18 mouse cellular contexts compared by ENCODE assay signal in genomic region chr11:117150467-117150966, GRCm38 (mm10). TPM values are rescaled to one million over a fixed set of nuclear protein-coding genes. Genes with fewer than 3 reads are reported as not detected.
DNase-seq lines count a peak whose midpoint lies in the region; TF ChIP-seq lines count a peak whose summit lies in the region.
"Had no signal": no experiment of that assay in that cellular context is flagged by ENCODE, and none has a peak within 500 bp of the region (broad histone marks: within the 10 kb centered on the region; RNA-seq: fewer than 3 reads in every experiment).

No protein-coding gene starts in this region.

- intact Hi-C loops in left cerebral cortex, adult 2 months (cut with DNase I): no loop called here
- intact Hi-C loops in left cerebral cortex, postnatal 36 days (cut with DNase I): no loop called here

- H3K27me3 ChIP-seq in splenic B cell, adult 2 months (ENCODE audit: control insufficient read depth, insufficient read depth, low read length, poor library complexity, severe bottlenecking): no peaks in the 10 kb centered on the region
- H3K27me3 ChIP-seq: forebrain, embryonic 12.5 days; heart, embryonic 12.5 days; hindbrain, embryonic 15.5 days had no signal

- DNase-seq in left cerebral cortex, adult 2 months (ENCODE audit: extremely low spot score in 1 of 2, low spot score in 2 of 2): no peak
- DNase-seq in left cerebral cortex, postnatal 36 days (ENCODE audit: low spot score in 2 of 2): no peak
- DNase-seq in B cell, adult 2 months: peak; percentile 58 to 62
- DNase-seq in brain, adult 2 months (ENCODE audit: low read depth, low spot score): peak; percentile 61
- DNase-seq in splenic B cell, adult 2 months (ENCODE audit: low read depth, low spot score): peak; percentile 35
- no peak for DNase-seq in frontal cortex, postnatal 25 days (ENCODE audit: low spot score in 2 of 2)
- DNase-seq in layer of hippocampus, postnatal 25 days (ENCODE audit: extremely low spot score in 1 of 2, low spot score in 1 of 2): no peak
- DNase-seq: adrenal gland, adult 8-10 months; adrenal gland, postnatal 36 days; cerebellum, adult 11 months; cerebellum, adult 8-10 months; cerebellum, postnatal 14 days; gastrocnemius, postnatal 14 days had no signal

- peak overlapping the region; percentile 28; the same call in 1 of the 2 replicates for H3K27ac ChIP-seq in left cerebral cortex, adult 2 months
- H3K27ac ChIP-seq: embryonic facial prominence, embryonic 13.5 days; forebrain, embryonic 12.5 days; hindbrain, embryonic 15.5 days had no signal

- no peak overlapping the region for H3K4me3 ChIP-seq in left cerebral cortex, adult 2 months
- H3K4me3 ChIP-seq: embryonic facial prominence, embryonic 13.5 days; forebrain, embryonic 12.5 days; heart, embryonic 12.5 days; hindbrain, embryonic 10.5 days; hindbrain, embryonic 15.5 days had no signal

- peaks cover 7% of the 10 kb centered on the region for H3K36me3 ChIP-seq in splenic B cell, adult 2 months (ENCODE audit: control insufficient read depth, insufficient read depth, low read length, poor library complexity, severe bottlenecking)

- no peak for TF ChIP-seq CTCF in left cerebral cortex, adult 2 months (IDR thresholded peaks at IDR 0.05)

RNA-seq across cellular contexts. Expression of gene Sec14l1, which starts 35.5 kb away (rescaled TPM):
- 100 to 1,000 TPM; 198 to 229 TPM for total RNA-seq in left cerebral cortex, adult 2 months (2021)
- total RNA-seq in left cerebral cortex, postnatal 36 days (2021): 100 to 1,000 TPM; 210 to 217 TPM
- 100 to 1,000 TPM; 216 to 234 TPM for total RNA-seq in layer of hippocampus, postnatal 25 days (2021)

RNA-seq across cellular contexts. Expression of gene Sept9, which starts 48.9 kb away (rescaled TPM):
- 10 to 100 TPM; 77.4 to 77.8 TPM for total RNA-seq in left cerebral cortex, adult 2 months (2021)
- total RNA-seq in left cerebral cortex, postnatal 36 days (2021): 10 to 100 TPM; 74.3 to 77.1 TPM
- total RNA-seq in layer of hippocampus, postnatal 25 days (2021): 100 to 1,000 TPM; 114 to 119 TPM

Comparison
In these comparisons a context has a peak if more than half of its experiments do, and no peak if none do; other contexts are left out.
1. DNase-seq: peak in B cell, adult 2 months (2 of 2), brain, adult 2 months (single experiment) and splenic B cell, adult 2 months (single experiment); none in left cerebral cortex, adult 2 months (0 of 2), left cerebral cortex, postnatal 36 days (0 of 2), frontal cortex, postnatal 25 days (0 of 2) and layer of hippocampus, postnatal 25 days (0 of 2).